Mouse (Mus musculus) embryonic fibroblast, embryonic 13.5 days (primary cell): ENCODE measurements around the gene Zswim1.

Experiments
- CTCF ChIP-seq: IDR thresholded peaks from 2 replicates; pipeline ENCODE4 v1.5.1; 2011; ENCODE audit warnings: mild to moderate bottlenecking, control low read depth, low read length, moderate library complexity, borderline replicate concordance; ENCODE audit not compliant: insufficient read depth
- POLR2A ChIP-seq: IDR thresholded peaks from 2 replicates; pipeline ENCODE4 v1.6.1; 2011; ENCODE audit warnings: low read depth, mild to moderate bottlenecking, control low read depth, low read length, moderate library complexity

DNA sequence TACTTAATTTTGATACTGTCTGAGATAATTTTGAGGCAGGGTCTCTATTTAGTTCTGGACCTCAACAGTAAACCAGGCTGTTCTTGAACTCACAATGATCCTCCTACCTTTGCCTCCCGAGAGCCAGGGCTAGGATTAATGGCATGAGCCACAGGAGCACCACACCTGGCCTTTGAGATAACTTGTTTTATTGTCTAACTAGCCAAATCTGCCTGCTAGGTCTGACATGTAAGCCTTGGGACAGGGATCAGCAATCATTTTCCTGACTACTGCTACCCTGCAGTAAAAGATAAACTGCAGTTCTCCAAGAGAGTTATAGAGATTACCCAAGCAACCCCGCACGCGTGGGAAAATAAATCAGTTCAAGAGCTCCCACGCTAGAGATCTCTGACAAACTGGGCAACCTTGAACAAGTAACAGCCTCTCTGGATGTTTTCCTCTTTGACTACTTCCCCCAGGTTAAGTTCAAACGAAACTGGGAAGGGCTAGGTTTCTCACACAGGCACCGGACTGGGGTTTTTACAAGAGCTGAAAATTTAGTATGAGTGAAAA is 37.5 kb upstream of the Zswim1 start:
- TF ChIP-seq CTCF = no peak
- TF ChIP-seq POLR2A = no peak
